Mouse (Mus musculus): ENCODE results near the gene Wfdc6a. TPM values are rescaled to one million over a fixed set of nuclear protein-coding genes. Genes with fewer than 3 reads are reported as not detected.

Gene Wfdc6a
- polyA plus RNA-seq, 1 experiment, result not detected

DNA sequence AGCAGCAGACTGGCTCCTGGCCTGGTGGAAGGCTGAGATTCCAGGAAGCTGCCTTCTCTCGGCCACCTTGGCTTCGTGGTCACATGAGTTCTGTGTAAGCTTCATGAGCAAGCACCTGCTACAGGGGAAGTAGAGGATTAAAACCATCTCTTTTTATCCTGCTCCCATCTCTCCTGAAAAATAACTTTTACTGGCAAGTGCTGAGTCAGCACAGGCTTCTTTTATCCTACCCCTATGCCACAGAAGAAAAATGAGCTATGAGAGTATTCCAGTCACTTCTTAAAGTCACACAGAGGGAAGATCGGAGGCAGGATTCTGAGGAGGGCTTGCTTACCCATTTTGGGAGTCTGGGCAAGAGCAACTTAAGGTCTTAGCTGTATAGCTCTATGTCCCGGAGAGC lies 48.2 kb downstream of the Wfdc6a start:
- H3K36me3 ChIP-seq (replicated peaks; ENCODE audit: low read length), result no peaks in the 10 kb centered on the region
- H3K27me3 ChIP-seq (replicated peaks), result peaks cover 52% of the 10 kb centered on the region
- no peak overlapping the region for H3K4me3 ChIP-seq (replicated peaks)
- no peaks in the 10 kb centered on the region for H3K4me1 ChIP-seq
- peaks cover 7% of the 10 kb centered on the region; the same call in 1 of the 2 replicates for H3K9me3 ChIP-seq
- TF ChIP-seq GATA1 (IDR thresholded peaks at IDR 0.05; ENCODE audit: borderline replicate concordance, low read length), result no peak
- no peak for TF ChIP-seq FLI1 (IDR thresholded peaks at IDR 0.05; ENCODE audit: low read length)

DNA sequence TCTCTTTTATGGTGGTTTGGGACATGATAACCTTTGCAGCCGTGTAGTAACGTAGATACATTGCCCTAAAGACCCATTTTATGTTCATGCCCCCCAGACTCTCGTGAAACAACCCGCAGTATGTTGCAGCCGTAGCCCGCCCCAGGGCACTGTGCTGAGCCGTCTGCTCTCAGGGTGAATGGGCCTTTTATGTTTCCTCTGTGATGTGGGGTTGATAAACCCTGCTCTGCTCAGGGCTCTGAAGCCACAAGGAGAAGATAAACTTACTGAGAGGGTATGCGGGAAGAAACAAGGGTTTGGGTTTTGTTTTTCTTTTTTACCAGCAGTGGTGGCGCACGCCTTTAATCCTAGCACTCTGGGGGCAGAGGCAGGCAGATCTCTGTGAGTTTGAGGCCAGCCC lies 50.9 kb downstream of the Wfdc6a start:
- H3K36me3 ChIP-seq (replicated peaks; ENCODE audit: low read length), result no peaks in the 10 kb centered on the region
- no peak for TF ChIP-seq FLI1 (IDR thresholded peaks at IDR 0.05; ENCODE audit: low read length)
- TF ChIP-seq GATA1 (IDR thresholded peaks at IDR 0.05; ENCODE audit: borderline replicate concordance, low read length), result no peak
- H3K9me3 ChIP-seq, result peaks cover 4% of the 10 kb centered on the region; the same call in 1 of the 2 replicates
- peaks cover 47% of the 10 kb centered on the region for H3K27me3 ChIP-seq (replicated peaks)
- peaks cover 5% of the 10 kb centered on the region; the same call in 1 of the 2 replicates for H3K4me1 ChIP-seq
- no peak overlapping the region for H3K4me3 ChIP-seq (replicated peaks)

DNA sequence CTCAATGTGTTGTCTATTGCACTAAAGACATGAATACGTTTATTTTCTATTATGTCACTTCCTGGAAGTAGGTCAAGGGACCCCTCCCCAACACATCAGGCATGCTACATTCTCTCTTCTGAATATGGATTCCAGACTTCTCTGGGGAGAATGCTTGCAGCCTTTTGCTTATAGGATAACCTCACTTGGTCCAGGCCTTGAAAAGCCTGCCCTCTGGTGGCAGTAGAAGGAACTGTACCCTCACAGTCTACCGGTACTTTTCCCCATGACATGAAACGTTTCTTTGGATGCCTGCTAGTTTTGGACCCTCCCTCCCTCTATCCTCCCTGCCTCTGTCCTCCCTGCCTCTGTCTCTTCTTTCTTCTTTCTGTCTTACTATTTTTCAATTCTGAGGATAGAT lies 54.1 kb downstream of the Wfdc6a start:
- Histone ChIP-seq H3K9me3 (peaks cover 21% of the 10 kb centered on the region), H3K27me3 (replicated peaks) (peaks cover 52% of the 10 kb centered on the region), H3K4me1 (peaks cover 5% of the 10 kb centered on the region; the same call in 1 of the 2 replicates), H3K36me3 (replicated peaks; ENCODE audit: low read length) (no peaks in the 10 kb centered on the region), H3K4me3 (replicated peaks) (no peak overlapping the region)
- TF ChIP-seq FLI1 (IDR thresholded peaks at IDR 0.05; ENCODE audit: low read length), result no peak
- no peak for TF ChIP-seq GATA1 (IDR thresholded peaks at IDR 0.05; ENCODE audit: borderline replicate concordance, low read length)

Other genes starting within 250 kb of the Wfdc6a start
- 10.8 and 19.1 TPM in 2 replicates for gene Slpi, start 196.4 kb downstream of the Wfdc6a start, polyA plus RNA-seq (2012; ENCODE audit: insufficient read depth, low replicate concordance)
- 0.18 TPM in 1 of 2 replicates, not detected in the other for gene Rbpjl, start 182.3 kb downstream of the Wfdc6a start, polyA plus RNA-seq (2012; ENCODE audit: insufficient read depth, low replicate concordance)
- gene Matn4, start 180.3 kb downstream of the Wfdc6a start, polyA plus RNA-seq (2012; ENCODE audit: insufficient read depth, low replicate concordance), result not detected in 2 replicates
- 0.78 and 6.1 TPM in 2 replicates for gene Sdc4, start 141.6 kb downstream of the Wfdc6a start, polyA plus RNA-seq (2012; ENCODE audit: insufficient read depth, low replicate concordance)
- 63.1 and 105 TPM in 2 replicates for gene Sys1, start 128.5 kb downstream of the Wfdc6a start, polyA plus RNA-seq (2012; ENCODE audit: insufficient read depth, low replicate concordance)
- gene Gm20458, start 124.5 kb downstream of the Wfdc6a start, polyA plus RNA-seq (2012; ENCODE audit: insufficient read depth, low replicate concordance), result 2.4 TPM in 1 of 2 replicates, not detected in the other
- gene Trp53tg5, start 111.7 kb downstream of the Wfdc6a start, polyA plus RNA-seq (2012; ENCODE audit: insufficient read depth, low replicate concordance), result not detected in 2 replicates
- gene Dbndd2, start 99.3 kb downstream of the Wfdc6a start, polyA plus RNA-seq (2012; ENCODE audit: insufficient read depth, low replicate concordance), result 1.7 and 4.2 TPM in 2 replicates
- 103 and 177 TPM in 2 replicates for gene Pigt, start 87.9 kb downstream of the Wfdc6a start, polyA plus RNA-seq (2012; ENCODE audit: insufficient read depth, low replicate concordance)
- 0.48 TPM in 1 of 2 replicates, not detected in the other for gene Wfdc2, start 23.0 kb downstream of the Wfdc6a start, polyA plus RNA-seq (2012; ENCODE audit: insufficient read depth, low replicate concordance)
- not detected in 2 replicates for gene Spint3, start 12.0 kb downstream of the Wfdc6a start, polyA plus RNA-seq (2012; ENCODE audit: insufficient read depth, low replicate concordance)
- gene Eppin, start 8.1 kb upstream of the Wfdc6a start, polyA plus RNA-seq (2012; ENCODE audit: insufficient read depth, low replicate concordance), result not detected in 2 replicates
- gene Wfdc6b, start 28.1 kb upstream of the Wfdc6a start, polyA plus RNA-seq (2012; ENCODE audit: insufficient read depth, low replicate concordance), result not detected in 2 replicates
- gene Wfdc8, start 28.2 kb upstream of the Wfdc6a start, polyA plus RNA-seq (2012; ENCODE audit: insufficient read depth, low replicate concordance), result 0.68 TPM in 1 of 2 replicates, not detected in the other
- gene Wfdc16, start 53.3 kb upstream of the Wfdc6a start, polyA plus RNA-seq (2012; ENCODE audit: insufficient read depth, low replicate concordance), result not detected in 2 replicates
- gene Wfdc10, start 70.6 kb upstream of the Wfdc6a start, polyA plus RNA-seq (2012; ENCODE audit: insufficient read depth, low replicate concordance), result not detected in 2 replicates
- gene Wfdc9, start 71.1 kb upstream of the Wfdc6a start, polyA plus RNA-seq (2012; ENCODE audit: insufficient read depth, low replicate concordance), result not detected in 2 replicates
- not detected in 2 replicates for gene Wfdc11, start 88.6 kb upstream of the Wfdc6a start, polyA plus RNA-seq (2012; ENCODE audit: insufficient read depth, low replicate concordance)
- not detected in 2 replicates for gene Wfdc13, start 99.7 kb upstream of the Wfdc6a start, polyA plus RNA-seq (2012; ENCODE audit: insufficient read depth, low replicate concordance)
- gene Spint4, start 113.1 kb upstream of the Wfdc6a start, polyA plus RNA-seq (2012; ENCODE audit: insufficient read depth, low replicate concordance), result not detected in 2 replicates
- not detected in 2 replicates for gene Spint5, start 129.9 kb upstream of the Wfdc6a start, polyA plus RNA-seq (2012; ENCODE audit: insufficient read depth, low replicate concordance)
- not detected in 2 replicates for gene Wfdc3, start 160.5 kb upstream of the Wfdc6a start, polyA plus RNA-seq (2012; ENCODE audit: insufficient read depth, low replicate concordance)
- gene Dnttip1, start 160.5 kb upstream of the Wfdc6a start, polyA plus RNA-seq (2012; ENCODE audit: insufficient read depth, low replicate concordance), result 41.6 and 49.2 TPM in 2 replicates
- 43.1 and 121 TPM in 2 replicates for gene Ube2c, start 184.5 kb upstream of the Wfdc6a start, polyA plus RNA-seq (2012; ENCODE audit: insufficient read depth, low replicate concordance)
- gene Tnnc2, start 194.5 kb upstream of the Wfdc6a start, polyA plus RNA-seq (2012; ENCODE audit: insufficient read depth, low replicate concordance), result not detected in 2 replicates
- 7.7 and 9.9 TPM in 2 replicates for gene Snx21, start 200.4 kb upstream of the Wfdc6a start, polyA plus RNA-seq (2012; ENCODE audit: insufficient read depth, low replicate concordance)
- 63.1 and 87.6 TPM in 2 replicates for gene Acot8, start 219.4 kb upstream of the Wfdc6a start, polyA plus RNA-seq (2012; ENCODE audit: insufficient read depth, low replicate concordance)
- 0.40 TPM in 1 of 2 replicates, not detected in the other for gene Zswim3, start 219.7 kb upstream of the Wfdc6a start, polyA plus RNA-seq (2012; ENCODE audit: insufficient read depth, low replicate concordance)
- gene Zswim1, start 237.2 kb upstream of the Wfdc6a start, polyA plus RNA-seq (2012; ENCODE audit: insufficient read depth, low replicate concordance), result 13.3 and 15.6 TPM in 2 replicates
- not detected in 2 replicates for gene Spata25, start 243.1 kb upstream of the Wfdc6a start, polyA plus RNA-seq (2012; ENCODE audit: insufficient read depth, low replicate concordance)
- gene Ctsa, start 247.4 kb upstream of the Wfdc6a start, polyA plus RNA-seq (2012; ENCODE audit: insufficient read depth, low replicate concordance), result 135 and 694 TPM in 2 replicates
- gene Neurl2, start 248.0 kb upstream of the Wfdc6a start, polyA plus RNA-seq (2012; ENCODE audit: insufficient read depth, low replicate concordance), result 5.4 TPM in 1 of 2 replicates, not detected in the other